Mouse (Mus musculus) Patski (cell line): ENCODE measurements around the gene Pkd1l3. TPM values are rescaled to one million over a fixed set of nuclear protein-coding genes. Genes with fewer than 3 reads are reported as not detected.

Experiments used
- ATAC-seq: fragments of 100-300 bp; one replicate; pipeline ENCODE4 v1.8.0; 2021
- CTCF ChIA-PET: fragments of 350-600 bp; sonication (Branson Sonifier 250); formaldehyde crosslinking; loops from one replicate; lab custom pipeline; 2022; ENCODE audit warnings: inconsistent platforms; lab: Charles Lee
- POLR2A ChIA-PET: fragments of 350-600 bp; sonication (Branson Sonifier 250); formaldehyde crosslinking; loops from one replicate; lab custom pipeline; 2022; ENCODE audit warnings: antibody characterized with exemption, inconsistent platforms; lab: Charles Lee
- DNase-seq: peaks from one replicate; pipeline ENCODE4 v3.0.0-alpha.2; 2011; ENCODE audit warnings: low read depth, low spot score
- H3K27me3 ChIP-seq: fragments of 371-371 bp; one replicate; pipeline ENCODE4 v1.5.1; 2021
- CTCF ChIP-seq: fragments of 100-300 bp; IDR thresholded peaks from one replicate; pipeline ENCODE4 v1.5.1; 2021
- in situ Hi-C: fragments of 300-500 bp; cut with MboI; formaldehyde crosslinking; loops from 3 replicates; pipeline ENCODE4 v1.11.1; 2018; ENCODE audit warnings: low pct_unique_long_range_greater_than_20kb, mixed read lengths
- polyA plus RNA-seq: library from polyadenylated mRNA; unstranded; gene quantifications from one replicate; pipeline ENCODE4 v1.2.3, GENCODE M21; 2021

Gene Pkd1l3
- polyA plus RNA-seq, 1 experiment from 2014 or later: 0.45 TPM

- in situ Hi-C loops: no loop called here
- no peak for TF ChIP-seq CTCF
- DNase-seq (no peak), ATAC-seq (no peak)
- ChIA-PET POLR2A (interaction anchor here (2.1 kb wide), 1 partner anchor 9 kb away, joined by 5 read pairs; no protein-coding TSS in a partner anchor), CTCF (interaction anchor here (1.0 kb wide), 1 partner anchor 11 kb away, joined by 3 read pairs; no protein-coding TSS in a partner anchor)
- H3K27me3 ChIP-seq: no peaks in the 10 kb centered on the region
Observed at GRCm38 (mm10) chr8:109666616-109667015, 52.3 kb downstream of the Pkd1l3 start.

- DNase-seq: no peak
- no peak for TF ChIP-seq CTCF
- in situ Hi-C loops: no loop called here
- H3K27me3 ChIP-seq: no peaks in the 10 kb centered on the region
- ATAC-seq: no peak
- POLR2A ChIA-PET: no interaction called here
- CTCF ChIA-PET: no interaction called here
Observed at GRCm38 (mm10) chr8:109672656-109673055, 58.3 kb downstream of the Pkd1l3 start.

- no peaks in the 10 kb centered on the region for H3K27me3 ChIP-seq
- in situ Hi-C loops: no loop called here
- ATAC-seq: no peak
- DNase-seq: no peak
- ChIA-PET POLR2A (no interaction called here), CTCF (no interaction called here)
- TF ChIP-seq CTCF: no peak
Observed at GRCm38 (mm10) chr8:109673596-109673995, 59.3 kb downstream of the Pkd1l3 start.

DNA sequence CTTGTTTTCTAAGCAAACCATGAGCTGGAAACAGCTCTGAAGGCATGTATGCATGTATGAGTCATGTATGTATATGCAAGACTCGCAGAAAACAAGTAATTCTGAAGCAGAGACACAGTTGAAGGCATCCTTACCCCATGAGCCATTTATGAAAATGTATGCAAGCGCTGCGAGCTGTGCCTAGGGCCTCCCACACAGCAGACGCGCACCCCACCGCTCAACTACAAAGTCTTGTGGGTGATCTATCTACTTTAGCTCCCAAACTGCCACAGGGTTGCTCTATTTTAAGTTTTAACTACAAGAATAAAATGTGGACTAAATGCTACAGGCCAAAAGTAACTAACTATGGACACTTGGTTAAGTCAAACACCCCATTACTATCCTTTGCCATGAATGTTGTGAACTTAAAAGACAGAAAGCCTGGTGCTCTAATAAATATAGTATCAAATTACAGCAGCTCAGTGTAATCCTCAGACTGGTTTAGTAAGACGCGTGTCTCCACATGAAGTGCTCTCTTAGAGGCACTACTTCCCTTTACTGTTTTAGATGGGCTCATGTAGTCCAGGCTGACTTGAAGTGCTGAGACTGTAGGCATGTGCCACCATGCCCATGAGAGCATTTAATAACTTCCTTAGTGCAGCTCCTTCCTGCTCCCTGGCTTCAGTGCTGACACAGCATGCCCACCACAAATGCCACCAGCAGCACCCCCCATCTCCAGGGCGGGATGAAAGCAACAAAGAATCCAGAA is 61.8 kb downstream of the Pkd1l3 start:
- ChIA-PET POLR2A (interaction anchor here (1.4 kb wide), 1 partner anchor 10 kb away, joined by 5 read pairs; no protein-coding TSS in a partner anchor), CTCF (interaction anchor here (1.3 kb wide), 1 partner anchor 241 kb away, joined by 4 read pairs; no protein-coding TSS in a partner anchor)
- DNase-seq (no peak), ATAC-seq (no peak)
- in situ Hi-C loops: no loop called here
- TF ChIP-seq CTCF: no peak
- H3K27me3 ChIP-seq: no peaks in the 10 kb centered on the region

DNA sequence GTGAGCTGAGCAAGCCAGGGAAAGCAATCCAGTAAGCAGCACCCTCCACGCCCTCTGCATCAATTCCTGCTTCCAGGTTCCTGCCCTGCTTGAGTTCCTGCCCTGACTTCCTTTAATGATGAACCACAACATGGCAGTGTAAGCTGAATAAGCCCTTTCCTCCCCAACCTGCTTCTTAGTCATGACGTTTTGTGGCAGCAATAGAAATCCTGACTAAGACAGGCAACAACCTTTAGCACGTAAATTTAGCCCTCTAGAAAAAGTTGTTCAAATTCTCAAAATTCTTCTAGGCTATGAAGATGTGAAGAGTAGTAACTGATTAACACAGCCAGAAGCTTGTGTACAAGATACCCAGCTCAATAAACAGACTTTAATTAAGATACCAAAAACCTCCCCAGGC is 67.2 kb downstream of the Pkd1l3 start:
- ChIA-PET POLR2A (interaction anchor here (0.9 kb wide), 1 partner anchor 13 kb away, joined by 3 read pairs; no protein-coding TSS in a partner anchor), CTCF (interaction anchor here (1.2 kb wide), 1 partner anchor 25 kb away, joined by 3 read pairs; no protein-coding TSS in a partner anchor)
- ATAC-seq: peak; percentile 72
- in situ Hi-C loops: no loop called here
- TF ChIP-seq CTCF: no peak
- H3K27me3 ChIP-seq: no peaks in the 10 kb centered on the region
- peak; percentile 43 for DNase-seq

- peak; percentile 1 for ATAC-seq
- in situ Hi-C loops: no loop called here
Observed at GRCm38 (mm10) chr8:109682120-109682519, 67.8 kb downstream of the Pkd1l3 start.

DNA sequence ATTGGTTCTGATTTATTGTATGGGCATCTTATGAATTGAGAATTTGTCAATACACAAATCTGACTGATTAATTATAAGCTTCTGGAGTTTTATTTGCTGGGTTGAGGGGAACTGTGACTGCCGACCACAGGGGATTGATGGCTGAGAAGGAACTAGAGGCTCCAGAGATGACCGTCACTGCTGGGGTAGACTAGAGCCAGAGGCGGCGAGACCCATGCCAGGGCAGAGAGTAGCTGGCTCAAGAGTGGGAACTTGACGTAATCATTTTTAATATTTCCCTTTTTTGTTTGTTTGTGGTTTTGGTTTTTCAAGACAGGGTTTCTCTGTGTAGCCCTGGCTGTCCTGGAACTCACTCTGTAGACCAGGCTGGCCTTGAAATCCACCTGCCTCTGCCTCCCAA is 72.9 kb downstream of the Pkd1l3 start:
- no peak for TF ChIP-seq CTCF
- CTCF ChIA-PET: no interaction called here
- ATAC-seq (no peak), DNase-seq (no peak)
- no peaks in the 10 kb centered on the region for H3K27me3 ChIP-seq
- in situ Hi-C loops: no loop called here
- POLR2A ChIA-PET: no interaction called here

More at GRCm38 (mm10) chr8:109682120-109682519, 67.8 kb downstream of the Pkd1l3 start:
- ChIA-PET CTCF (interaction anchor here (1.2 kb wide), 1 partner anchor 25 kb away, joined by 3 read pairs; no protein-coding TSS in a partner anchor), POLR2A (interaction anchor here (0.9 kb wide), 1 partner anchor 12 kb away, joined by 3 read pairs; no protein-coding TSS in a partner anchor)
- TF ChIP-seq CTCF: no peak
- no peaks in the 10 kb centered on the region for H3K27me3 ChIP-seq
- no peak for DNase-seq

DNA sequence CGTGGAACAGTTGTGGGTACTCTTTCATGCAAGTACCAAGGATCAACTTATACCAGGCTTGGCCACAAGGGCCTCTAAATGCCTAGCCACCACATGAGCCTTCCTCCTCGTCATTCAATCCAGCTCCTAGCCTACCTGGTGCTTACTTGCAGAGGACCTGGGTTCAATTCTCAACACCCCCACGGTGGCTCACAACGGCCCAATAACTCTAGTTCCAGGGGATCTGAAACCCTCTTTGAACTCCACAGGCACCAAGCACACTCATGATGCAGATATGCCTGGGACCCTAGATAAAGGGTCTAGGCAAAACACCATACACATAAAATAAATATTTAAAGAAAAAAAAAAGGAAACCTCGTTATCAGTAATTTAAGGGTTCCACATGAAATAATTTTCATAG is 77.5 kb downstream of the Pkd1l3 start:
- H3K27me3 ChIP-seq: no peaks in the 10 kb centered on the region
- no peak for ATAC-seq
- DNase-seq: no peak
- ChIA-PET CTCF (no interaction called here), POLR2A (interaction anchor here (0.6 to 1.0 kb wide), 2 partner anchors 14 to 84 kb away, joined by 3 read pairs; partner anchors contain the start of gene Dhodh)
- TF ChIP-seq CTCF: no peak
- in situ Hi-C loops: no loop called here

DNA sequence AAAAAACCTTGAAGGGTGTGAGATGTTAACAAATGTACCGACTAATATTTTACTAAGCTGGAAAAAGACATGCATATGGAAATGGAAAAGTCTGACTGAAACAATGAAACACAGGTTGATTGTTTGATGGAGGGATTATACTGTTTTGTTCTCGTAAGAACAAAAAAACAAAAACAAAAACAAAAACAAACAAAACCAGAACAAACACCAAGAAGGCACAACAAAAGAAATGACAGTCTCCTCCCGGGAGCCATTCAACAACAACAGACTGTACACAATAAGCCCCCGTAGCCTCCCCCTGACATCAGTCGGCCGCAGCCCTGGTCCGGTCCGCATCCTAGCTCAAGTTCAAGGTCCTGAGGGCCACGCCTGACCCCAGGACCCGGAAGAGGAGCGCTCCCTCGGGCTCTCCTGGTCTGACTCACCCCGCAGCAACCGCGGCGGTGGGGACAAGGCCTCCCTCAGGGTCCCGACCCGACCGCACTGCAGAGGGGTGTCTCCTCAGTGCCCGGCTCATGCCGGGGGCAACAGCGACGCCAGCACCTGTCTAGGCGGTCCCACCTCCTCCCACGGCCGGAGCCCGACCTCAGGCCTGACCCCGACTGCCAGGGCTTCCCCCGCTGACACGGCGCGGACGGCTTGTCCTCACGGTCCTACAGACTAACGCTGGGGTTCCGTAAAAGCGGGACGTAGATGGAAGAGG is 78.3 kb downstream of the Pkd1l3 start:
- in situ Hi-C loops: no loop called here
- ChIA-PET CTCF (no interaction called here), POLR2A (interaction anchor here (0.6 to 1.0 kb wide), 2 partner anchors 13 to 85 kb away, joined by 3 read pairs; partner anchors contain the start of gene Dhodh)
- no peaks in the 10 kb centered on the region for H3K27me3 ChIP-seq
- no peak for DNase-seq
- no peak for TF ChIP-seq CTCF
- peak; percentile 68 for ATAC-seq

- CTCF ChIA-PET: interaction anchor here (0.9 to 2.0 kb wide), 2 partner anchors 12 to 13 kb away, joined by 3 to 6 read pairs; partner anchors contain the start of gene Zfp821
- ATAC-seq: peak; percentile 93
- DNase-seq: peak; percentile 92
- no peak for TF ChIP-seq CTCF
- in situ Hi-C loops: no loop called here
- no peaks in the 10 kb centered on the region for H3K27me3 ChIP-seq
- POLR2A ChIA-PET: interaction anchor here (1.0 to 1.6 kb wide), 3 partner anchors 12 to 13 kb away, joined by 3 to 4 read pairs (median 3); no protein-coding TSS in a partner anchor
Observed at GRCm38 (mm10) chr8:109693146-109693900, 79.0 kb downstream of the Pkd1l3 start, which contains the start of gene Ist1. Gene Ist1 (minus strand): TSS chr8:109693260.
